Mouse (Mus musculus) bone marrow macrophage, adult 2 months (primary cell): Measurements from ENCODE around the gene Sycp1.

Experiments
- CTCF ChIP-seq: IDR thresholded peaks from 2 replicates; pipeline ENCODE4 v1.5.1; 2012; ENCODE audit warnings: low read depth, mild to moderate bottlenecking, low read length, moderate library complexity
- POLR2A ChIP-seq: IDR thresholded peaks from 2 replicates; pipeline ENCODE4 v1.6.1; 2012; ENCODE audit warnings: mild to moderate bottlenecking, low read depth, low read length, borderline replicate concordance

DNA sequence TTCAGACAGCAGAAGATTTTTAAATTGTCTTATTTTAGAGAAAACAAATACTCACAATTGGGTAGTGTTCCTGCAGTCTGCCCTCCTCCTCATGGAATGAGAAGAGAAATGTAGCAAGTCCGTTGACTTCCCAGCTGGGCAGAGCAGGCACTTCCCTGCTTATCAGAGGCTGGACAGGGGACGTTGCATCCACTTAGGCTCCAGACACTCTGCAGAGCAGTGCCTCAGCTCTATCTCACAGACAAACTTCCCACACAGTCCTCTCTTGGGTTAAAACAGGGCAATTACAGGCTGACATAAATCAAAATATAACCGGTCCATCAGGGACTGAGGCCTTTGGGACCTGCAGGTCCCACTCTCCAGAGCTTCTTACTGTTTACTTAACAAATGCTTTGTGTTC, 28.1 kb upstream of the Sycp1 start, which contains the start of gene Nr1h5:
- no peak for TF ChIP-seq POLR2A
- TF ChIP-seq CTCF: no peak
